Mouse (Mus musculus): Measurements from ENCODE around the gene Fmnl3. TPM values are rescaled to one million over a fixed set of nuclear protein-coding genes. Genes with fewer than 3 reads are reported as not detected.

The Fmnl3 gene
- polyA plus RNA-seq, 1 experiment: 49.5 TPM

GRCm38 (mm10) chr15:99310617-99311016, 59.7 kb downstream of the Fmnl3 start:
- no peak for TF ChIP-seq POLR2A (IDR thresholded peaks at IDR 0.05; ENCODE audit: low read depth, low read length)
- no peak for TF ChIP-seq CTCF (IDR thresholded peaks at IDR 0.05; ENCODE audit: borderline replicate concordance, insufficient read depth, low read length)
- no peaks in the 10 kb centered on the region for H3K4me1 ChIP-seq (ENCODE audit: control insufficient read depth, insufficient read depth, low read length)
- no peak overlapping the region for H3K27ac ChIP-seq (ENCODE audit: insufficient read depth, low read length)
- no peak overlapping the region for H3K4me3 ChIP-seq (ENCODE audit: insufficient read depth, low read length)

- Histone ChIP-seq H3K4me1 (ENCODE audit: control insufficient read depth, insufficient read depth, low read length) (no peaks in the 10 kb centered on the region), H3K4me3 (ENCODE audit: insufficient read depth, low read length) (no peak overlapping the region), H3K27ac (ENCODE audit: insufficient read depth, low read length) (no peak overlapping the region)
- TF ChIP-seq POLR2A (IDR thresholded peaks at IDR 0.05; ENCODE audit: low read depth, low read length) (no peak), CTCF (IDR thresholded peaks at IDR 0.05; ENCODE audit: borderline replicate concordance, insufficient read depth, low read length) (no peak)
Observed at GRCm38 (mm10) chr15:99309549-99309948, 60.7 kb downstream of the Fmnl3 start.

- no peaks in the 10 kb centered on the region for H3K4me1 ChIP-seq (ENCODE audit: control insufficient read depth, insufficient read depth, low read length)
- no peak overlapping the region for H3K27ac ChIP-seq (ENCODE audit: insufficient read depth, low read length)
- TF ChIP-seq CTCF (IDR thresholded peaks at IDR 0.05; ENCODE audit: borderline replicate concordance, insufficient read depth, low read length) (no peak), POLR2A (IDR thresholded peaks at IDR 0.05; ENCODE audit: low read depth, low read length) (no peak)
- H3K4me3 ChIP-seq (ENCODE audit: insufficient read depth, low read length): no peak overlapping the region
Observed at GRCm38 (mm10) chr15:99307476-99307875, 62.8 kb downstream of the Fmnl3 start.

- no peak for TF ChIP-seq POLR2A (IDR thresholded peaks at IDR 0.05; ENCODE audit: low read depth, low read length)
- TF ChIP-seq CTCF (IDR thresholded peaks at IDR 0.05; ENCODE audit: borderline replicate concordance, insufficient read depth, low read length): no peak
- Histone ChIP-seq H3K27ac (ENCODE audit: insufficient read depth, low read length) (no peak overlapping the region), H3K4me3 (ENCODE audit: insufficient read depth, low read length) (peak overlapping the region; percentile 72), H3K4me1 (ENCODE audit: control insufficient read depth, insufficient read depth, low read length) (no peaks in the 10 kb centered on the region)
Observed at GRCm38 (mm10) chr15:99296213-99296612, 74.1 kb downstream of the Fmnl3 start.

GRCm38 (mm10) chr15:99295484-99295981, 74.7 kb downstream of the Fmnl3 start, which contains the start of gene Fam186b:
Gene Fam186b, minus strand, starts transcription at chr15:99295888.
- peak within 1 kb of the TSS; percentile 37; the same call in 1 of the 2 replicates for H3K27ac ChIP-seq (ENCODE audit: insufficient read depth, low read length)
- no peak for TF ChIP-seq CTCF (IDR thresholded peaks at IDR 0.05; ENCODE audit: borderline replicate concordance, insufficient read depth, low read length)
- TF ChIP-seq POLR2A (IDR thresholded peaks at IDR 0.05; ENCODE audit: low read depth, low read length): no peak
- peak within 1 kb of the TSS; percentile 73 for H3K4me3 ChIP-seq (ENCODE audit: insufficient read depth, low read length)
- H3K4me1 ChIP-seq (ENCODE audit: control insufficient read depth, insufficient read depth, low read length): no peaks in the 10 kb centered on the region

- Histone ChIP-seq H3K4me3 (ENCODE audit: insufficient read depth, low read length) (peak within 1 kb of the TSS; percentile 73), H3K4me1 (ENCODE audit: control insufficient read depth, insufficient read depth, low read length) (no peaks in the 10 kb centered on the region), H3K27ac (ENCODE audit: insufficient read depth, low read length) (peak within 1 kb of the TSS; percentile 37; the same call in 1 of the 2 replicates)
- TF ChIP-seq POLR2A (IDR thresholded peaks at IDR 0.05; ENCODE audit: low read depth, low read length) (peak; percentile 81), CTCF (IDR thresholded peaks at IDR 0.05; ENCODE audit: borderline replicate concordance, insufficient read depth, low read length) (no peak)
Observed at GRCm38 (mm10) chr15:99294813-99295374, 75.4 kb downstream of the Fmnl3 start, which contains the start of gene Prpf40b. Gene Prpf40b, plus strand, starts transcription at chr15:99295087.

- Histone ChIP-seq H3K27ac (ENCODE audit: insufficient read depth, low read length) (no peak overlapping the region), H3K4me3 (ENCODE audit: insufficient read depth, low read length) (peak overlapping the region; percentile 73), H3K4me1 (ENCODE audit: control insufficient read depth, insufficient read depth, low read length) (no peaks in the 10 kb centered on the region)
- TF ChIP-seq POLR2A (IDR thresholded peaks at IDR 0.05; ENCODE audit: low read depth, low read length): no peak
- TF ChIP-seq CTCF (IDR thresholded peaks at IDR 0.05; ENCODE audit: borderline replicate concordance, insufficient read depth, low read length): no peak
Observed at GRCm38 (mm10) chr15:99294287-99294686, 76.0 kb downstream of the Fmnl3 start.

- Histone ChIP-seq H3K4me1 (ENCODE audit: control insufficient read depth, insufficient read depth, low read length) (no peaks in the 10 kb centered on the region), H3K27ac (ENCODE audit: insufficient read depth, low read length) (no peak overlapping the region), H3K4me3 (ENCODE audit: insufficient read depth, low read length) (no peak overlapping the region)
- TF ChIP-seq CTCF (IDR thresholded peaks at IDR 0.05; ENCODE audit: borderline replicate concordance, insufficient read depth, low read length) (no peak), POLR2A (IDR thresholded peaks at IDR 0.05; ENCODE audit: low read depth, low read length) (no peak)
Observed at GRCm38 (mm10) chr15:99290586-99290985, 79.7 kb downstream of the Fmnl3 start.

- TF ChIP-seq CTCF (IDR thresholded peaks at IDR 0.05; ENCODE audit: borderline replicate concordance, insufficient read depth, low read length): no peak
- TF ChIP-seq POLR2A (IDR thresholded peaks at IDR 0.05; ENCODE audit: low read depth, low read length): no peak
- no peak overlapping the region for H3K27ac ChIP-seq (ENCODE audit: insufficient read depth, low read length)
- no peaks in the 10 kb centered on the region for H3K4me1 ChIP-seq (ENCODE audit: control insufficient read depth, insufficient read depth, low read length)
- H3K4me3 ChIP-seq (ENCODE audit: insufficient read depth, low read length): no peak overlapping the region
Observed at GRCm38 (mm10) chr15:99285189-99285535, 85.1 kb downstream of the Fmnl3 start.

- Histone ChIP-seq H3K4me1 (ENCODE audit: control insufficient read depth, insufficient read depth, low read length) (no peaks in the 10 kb centered on the region), H3K27ac (ENCODE audit: insufficient read depth, low read length) (no peak overlapping the region), H3K4me3 (ENCODE audit: insufficient read depth, low read length) (no peak overlapping the region)
- no peak for TF ChIP-seq POLR2A (IDR thresholded peaks at IDR 0.05; ENCODE audit: low read depth, low read length)
- TF ChIP-seq CTCF (IDR thresholded peaks at IDR 0.05; ENCODE audit: borderline replicate concordance, insufficient read depth, low read length): no peak
Observed at GRCm38 (mm10) chr15:99284527-99285188, 85.6 kb downstream of the Fmnl3 start.
